Mouse (Mus musculus) embryonic fibroblast, embryonic 13.5 days (primary cell): ENCODE data around the gene Hist1h3h. TPM values are rescaled to one million over a fixed set of nuclear protein-coding genes. Genes with fewer than 3 reads are reported as not detected.
A peak's percentile ranks its signal among the peaks of the same experiment; 100 is the strongest.
"Not testable (repeated sequence)": the region's sequence is repeated elsewhere in the genome, so short reads cannot be mapped to it uniquely, and the experiment has no call there.

ENCODE experiments used
- H3K27ac ChIP-seq: 2 replicates; pipeline ENCODE4 v1.5.1; 2012; ENCODE audit warnings: low read length, control low read depth, inconsistent platforms; ENCODE audit not compliant: insufficient read depth
- H3K4me1 ChIP-seq: 2 replicates; pipeline ENCODE4 v1.6.1; 2011; ENCODE audit warnings: low read length; ENCODE audit not compliant: control insufficient read depth, insufficient read depth
- H3K4me3 ChIP-seq: 2 replicates; pipeline ENCODE4 v1.5.1; 2011; ENCODE audit warnings: mild to moderate bottlenecking, control low read depth, low read length; ENCODE audit not compliant: insufficient read depth
- CTCF ChIP-seq: IDR thresholded peaks from 2 replicates; pipeline ENCODE4 v1.5.1; 2011; ENCODE audit warnings: mild to moderate bottlenecking, control low read depth, low read length, moderate library complexity, borderline replicate concordance; ENCODE audit not compliant: insufficient read depth
- POLR2A ChIP-seq: IDR thresholded peaks from 2 replicates; pipeline ENCODE4 v1.6.1; 2011; ENCODE audit warnings: low read depth, mild to moderate bottlenecking, control low read depth, low read length, moderate library complexity
- polyA plus RNA-seq: library from polyadenylated mRNA; stranded (reverse); fragments of >200 nt; gene quantifications from 2 replicates; pipeline ENCODE4 v1.2.4, GENCODE M21; 2011; ENCODE audit warnings: low read depth; ENCODE audit not compliant: missing spikeins, insufficient read length

The Hist1h3h gene
- polyA plus RNA-seq, 1 experiment: not detected

DNA sequence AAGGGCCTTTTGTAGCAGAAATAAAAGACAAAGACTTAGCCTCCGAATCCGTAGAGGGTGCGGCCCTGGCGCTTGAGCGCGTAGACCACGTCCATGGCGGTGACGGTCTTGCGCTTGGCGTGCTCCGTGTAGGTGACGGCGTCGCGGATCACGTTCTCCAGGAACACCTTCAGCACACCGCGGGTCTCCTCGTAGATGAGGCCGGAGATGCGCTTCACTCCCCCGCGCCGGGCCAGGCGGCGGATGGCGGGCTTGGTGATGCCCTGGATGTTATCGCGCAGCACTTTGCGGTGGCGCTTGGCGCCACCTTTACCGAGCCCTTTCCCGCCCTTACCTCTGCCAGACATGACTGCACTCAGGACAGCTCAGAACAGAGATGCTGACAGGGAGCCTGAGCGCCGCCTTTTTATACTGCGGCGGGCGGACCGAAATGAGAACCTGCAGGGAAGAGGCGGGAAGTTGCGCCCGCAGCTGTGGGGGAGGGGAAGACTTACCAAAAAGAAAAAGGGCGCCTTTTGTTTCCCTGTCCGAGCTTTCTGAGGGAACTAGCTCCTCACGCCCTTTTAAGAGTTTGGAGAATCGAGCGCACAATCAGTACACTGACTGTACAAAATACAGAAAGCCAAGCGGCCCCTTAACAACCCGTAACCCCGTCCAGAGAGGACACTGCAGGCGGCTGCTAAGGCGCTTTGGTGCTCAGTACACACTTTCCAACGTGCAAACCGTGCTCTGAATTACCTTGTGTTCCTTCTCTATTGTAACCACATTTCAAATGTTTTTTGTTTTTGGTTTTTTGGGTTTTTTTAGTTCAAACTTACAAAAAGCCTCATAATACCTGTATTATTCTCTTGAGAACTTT lies 32.9 kb downstream of the Hist1h3h start, which contains the start of gene Hist1h4k:
Hist1h4k (minus strand) TSS at position 347 of the 859 bp plus-strand sequence.
- H3K4me1 ChIP-seq: not testable (repeated sequence)
- TF ChIP-seq POLR2A: peak; percentile 86
- Histone ChIP-seq H3K4me3 (peak within 1 kb of the TSS; percentile 57), H3K27ac (peak within 1 kb of the TSS; percentile 84)

DNA sequence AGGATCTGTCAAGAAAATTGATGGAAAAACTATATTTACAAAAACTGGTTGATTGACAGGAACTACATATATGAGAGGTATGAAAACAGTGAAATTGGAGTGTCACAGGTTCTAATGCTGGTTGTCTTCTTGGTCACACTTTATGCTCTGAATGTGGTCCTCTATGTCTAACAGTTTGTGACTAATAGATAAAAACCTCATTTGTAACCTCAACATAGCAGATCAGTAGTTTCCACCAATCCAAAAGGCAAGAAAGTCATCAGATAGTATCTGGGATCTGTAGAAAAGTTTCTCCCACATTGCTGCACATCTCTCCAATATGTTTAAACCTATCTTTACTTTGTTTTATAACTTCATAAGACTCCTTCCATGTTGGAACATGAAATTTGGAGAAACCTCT lies 34.0 kb downstream of the Hist1h3h start:
- H3K27ac ChIP-seq: no peak overlapping the region
- TF ChIP-seq POLR2A (no peak), CTCF (no peak)
- no peak overlapping the region for H3K4me3 ChIP-seq
- peaks cover 8% of the 10 kb centered on the region for H3K4me1 ChIP-seq

DNA sequence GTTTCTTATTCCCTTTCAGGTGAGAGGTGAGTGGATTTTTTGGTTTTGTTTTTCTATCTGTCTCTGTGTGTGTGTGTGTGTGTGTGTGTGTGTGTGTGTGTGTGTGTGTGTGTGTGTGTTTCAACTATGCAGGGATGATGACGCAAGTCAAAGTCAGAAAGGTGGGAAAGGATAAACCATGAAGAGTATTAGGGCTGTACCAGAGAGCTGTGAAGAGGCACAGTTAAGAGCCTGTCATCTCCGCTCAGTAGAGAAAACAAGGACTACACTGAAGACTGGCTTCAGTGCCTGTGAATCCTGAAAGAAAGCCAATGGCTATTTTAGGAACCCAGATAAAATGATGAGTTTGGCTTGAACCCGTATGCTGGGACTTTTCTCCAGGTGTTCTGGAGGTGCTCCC lies 34.4 kb downstream of the Hist1h3h start:
- Histone ChIP-seq H3K4me3 (no peak overlapping the region), H3K4me1 (peaks cover 8% of the 10 kb centered on the region), H3K27ac (no peak overlapping the region)
- no peak for TF ChIP-seq CTCF
- no peak for TF ChIP-seq POLR2A

DNA sequence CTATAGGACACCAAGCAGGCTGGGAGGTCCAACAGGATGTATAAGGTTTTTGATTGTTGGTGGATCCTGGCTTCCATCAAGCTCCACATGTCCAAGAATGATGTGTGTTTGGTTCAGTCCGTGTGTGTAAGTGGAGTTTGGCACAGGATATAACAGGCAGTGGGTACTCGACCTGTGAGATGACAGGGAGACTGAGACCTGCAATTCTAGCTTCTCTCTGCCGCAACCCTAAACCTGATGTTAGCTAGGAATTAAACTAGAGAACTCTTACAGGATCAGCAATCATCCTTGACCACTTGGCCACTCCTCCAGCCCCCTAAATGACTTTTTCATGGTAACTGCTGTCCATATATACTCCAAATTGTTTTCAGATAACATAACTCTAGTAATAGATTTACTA lies 34.9 kb downstream of the Hist1h3h start:
- Histone ChIP-seq H3K4me1 (peaks cover 6% of the 10 kb centered on the region), H3K4me3 (no peak overlapping the region), H3K27ac (peak overlapping the region; percentile 49)
- no peak for TF ChIP-seq CTCF
- TF ChIP-seq POLR2A: no peak

DNA sequence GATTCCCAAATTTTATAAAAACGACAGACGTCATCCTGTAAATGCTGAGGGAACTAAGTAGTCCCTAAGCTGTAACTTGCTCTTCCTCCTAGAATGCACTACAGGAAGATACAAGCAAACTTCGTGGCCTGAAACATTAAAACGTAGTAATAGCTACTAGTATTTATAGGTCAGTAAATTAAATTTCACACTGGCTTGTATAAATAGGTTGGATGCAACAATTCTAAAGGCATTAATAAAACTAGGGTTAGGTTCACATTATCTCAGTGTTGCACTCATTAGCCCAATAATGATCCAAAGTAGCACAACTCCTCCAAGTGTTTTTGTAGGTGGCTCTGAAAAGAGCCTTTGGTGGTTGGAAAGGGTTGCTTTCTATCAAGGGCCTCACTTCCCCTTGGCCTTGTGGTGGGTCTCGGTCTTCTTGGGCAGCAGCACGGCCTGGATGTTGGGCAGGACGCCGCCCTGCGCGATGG lies 35.6 kb downstream of the Hist1h3h start:
- Histone ChIP-seq H3K4me1 (peaks cover 6% of the 10 kb centered on the region), H3K4me3 (peak overlapping the region; percentile 49), H3K27ac (peak overlapping the region; percentile 69)
- no peak for TF ChIP-seq CTCF
- TF ChIP-seq POLR2A: no peak; the same call in 1 of the 2 replicates

DNA sequence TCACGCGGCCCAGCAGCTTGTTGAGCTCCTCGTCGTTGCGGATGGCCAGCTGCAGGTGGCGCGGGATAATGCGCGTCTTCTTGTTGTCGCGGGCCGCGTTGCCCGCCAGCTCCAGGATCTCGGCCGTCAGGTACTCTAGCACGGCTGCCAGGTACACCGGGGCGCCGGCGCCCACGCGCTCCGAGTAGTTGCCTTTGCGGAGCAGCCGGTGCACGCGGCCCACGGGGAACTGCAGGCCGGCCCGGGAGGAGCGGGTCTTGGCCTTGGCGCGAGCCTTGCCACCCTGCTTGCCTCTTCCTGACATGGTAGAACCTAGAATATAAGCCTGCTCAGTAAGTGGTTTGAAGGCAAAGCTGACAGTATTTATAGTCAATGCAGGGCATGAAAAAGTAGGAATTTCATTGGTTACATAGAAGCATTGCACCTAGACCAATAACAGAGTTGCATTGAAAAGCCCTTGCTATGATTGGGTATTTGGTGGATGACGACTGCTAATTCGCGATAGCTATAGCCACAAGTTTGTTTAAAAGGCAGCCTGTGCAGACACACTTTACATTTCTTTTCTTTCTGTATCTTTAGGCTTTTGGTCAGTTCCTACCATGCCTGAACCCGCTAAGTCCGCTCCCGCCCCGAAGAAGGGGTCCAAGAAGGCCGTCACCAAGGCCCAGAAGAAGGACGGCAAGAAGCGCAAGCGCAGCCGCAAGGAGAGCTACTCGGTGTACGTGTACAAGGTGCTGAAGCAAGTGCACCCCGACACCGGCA lies 36.2 kb downstream of the Hist1h3h start, which contains the start of the genes Hist1h2ak and Hist1h2bn:
Hist1h2ak (minus strand) TSS at position 304 of the 762 bp plus-strand sequence.
Hist1h2bn (plus strand) TSS at position 600 of the 762 bp plus-strand sequence.
- Histone ChIP-seq H3K4me3 (peak within 1 kb of the TSS; percentile 55), H3K27ac (peak within 1 kb of the TSS; percentile 71)
- TF ChIP-seq POLR2A: peak; percentile 77; the same call in 1 of the 2 replicates
- not testable (repeated sequence) for H3K4me1 ChIP-seq

DNA sequence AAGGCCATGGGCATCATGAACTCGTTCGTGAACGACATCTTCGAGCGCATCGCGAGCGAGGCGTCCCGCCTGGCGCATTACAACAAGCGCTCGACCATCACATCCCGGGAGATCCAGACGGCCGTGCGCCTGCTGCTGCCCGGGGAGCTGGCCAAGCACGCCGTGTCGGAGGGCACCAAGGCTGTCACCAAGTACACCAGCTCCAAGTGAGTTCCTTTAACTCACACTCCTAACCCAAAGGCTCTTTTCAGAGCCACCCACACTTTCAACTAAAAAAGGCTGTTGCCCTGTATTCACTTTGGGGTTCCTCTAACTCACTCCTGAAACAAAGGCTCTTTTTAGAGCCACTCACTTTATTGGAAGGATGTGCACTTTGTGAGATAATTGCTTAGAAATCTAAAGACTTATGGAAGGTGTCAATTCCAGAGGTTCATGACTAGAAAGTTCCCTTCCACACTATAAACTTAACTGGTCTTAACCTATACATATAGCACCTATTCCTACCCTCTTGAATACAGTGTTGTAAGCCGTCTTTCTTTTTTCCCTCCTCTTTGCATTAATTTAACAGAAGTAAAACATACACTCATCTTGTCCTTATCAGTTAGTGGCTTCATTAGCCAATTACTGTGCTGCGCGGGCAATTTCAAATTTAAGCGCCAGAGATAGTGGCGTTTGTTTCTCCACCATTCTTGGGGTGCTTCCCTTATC lies 37.0 kb downstream of the Hist1h3h start:
- H3K4me3 ChIP-seq: peak overlapping the region; percentile 55

DNA sequence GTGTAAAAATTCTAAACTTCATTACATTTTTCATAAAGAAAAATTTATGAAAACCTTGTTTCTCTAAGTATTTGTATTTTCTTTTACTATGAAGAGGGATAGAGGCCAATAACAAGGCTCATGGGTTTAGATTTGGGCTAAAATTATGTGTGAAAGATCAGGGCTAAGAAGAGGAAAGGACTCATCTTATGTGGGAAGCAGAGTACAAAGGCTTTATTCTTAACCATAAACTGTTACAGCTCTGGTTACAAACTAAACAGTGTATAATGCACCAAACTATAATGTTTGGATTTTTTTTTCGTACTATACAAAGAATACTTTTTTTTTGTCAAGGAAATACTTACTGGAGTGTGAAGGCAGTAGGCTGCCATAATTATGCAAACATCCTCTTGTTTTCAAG lies 38.2 kb downstream of the Hist1h3h start:
- no peak overlapping the region for H3K4me3 ChIP-seq
- H3K4me1 ChIP-seq: peaks cover 6% of the 10 kb centered on the region; the same call in 1 of the 2 replicates
- TF ChIP-seq CTCF: no peak
- TF ChIP-seq POLR2A: no peak
- H3K27ac ChIP-seq: no peak overlapping the region

More for the DNA sequence above, 37.0 kb downstream of the Hist1h3h start:
- H3K27ac ChIP-seq: peak overlapping the region; percentile 71
- not testable (repeated sequence) for H3K4me1 ChIP-seq
- peak; percentile 56; the same call in 1 of the 2 replicates for TF ChIP-seq POLR2A

Other genes with a start within 250 kb of the Hist1h3h start
- gene Nkapl, start 249.2 kb upstream of the Hist1h3h start, polyA plus RNA-seq: 0.78 and 1.4 TPM in 2 replicates
- gene Zkscan4, start 238.8 kb upstream of the Hist1h3h start, polyA plus RNA-seq: 0.58 and 1.0 TPM in 2 replicates
- not detected in 2 replicates for gene Gm10065, start 238.2 kb upstream of the Hist1h3h start, polyA plus RNA-seq
- 0.40 and 0.73 TPM in 2 replicates for gene AK157302, start 222.4 kb upstream of the Hist1h3h start, polyA plus RNA-seq
- gene Gm11273, start 216.2 kb upstream of the Hist1h3h start, polyA plus RNA-seq: 3.1 TPM in 1 of 2 replicates, not detected in the other
- 12.3 and 15.2 TPM in 2 replicates for gene Zkscan8, start 186.5 kb upstream of the Hist1h3h start, polyA plus RNA-seq
- gene Olfr1366, start 174.9 kb upstream of the Hist1h3h start, polyA plus RNA-seq: not detected in 2 replicates
- gene Olfr1535, start 157.8 kb upstream of the Hist1h3h start, polyA plus RNA-seq: 0.12 and 0.44 TPM in 2 replicates
- gene Olfr1364, start 135.9 kb upstream of the Hist1h3h start, polyA plus RNA-seq: not detected in 2 replicates
- not detected in 2 replicates for gene Olfr1362, start 103.6 kb upstream of the Hist1h3h start, polyA plus RNA-seq
- not detected in 2 replicates for gene Olfr11, start 75.1 kb upstream of the Hist1h3h start, polyA plus RNA-seq
- not detected in 2 replicates for gene Olfr1361, start 54.3 kb upstream of the Hist1h3h start, polyA plus RNA-seq
- gene Olfr1360, start 40.3 kb upstream of the Hist1h3h start, polyA plus RNA-seq: not detected in 2 replicates
- not detected in 2 replicates for gene Olfr1359, start 19.5 kb upstream of the Hist1h3h start, polyA plus RNA-seq
- 3.5 TPM in 1 of 2 replicates, not detected in the other for gene Hist1h2bl, start 1.5 kb upstream of the Hist1h3h start, polyA plus RNA-seq
- 5.0 TPM in 1 of 2 replicates, not detected in the other for gene Hist1h2ai, start 1.2 kb upstream of the Hist1h3h start, polyA plus RNA-seq
- 5.5 and 9.1 TPM in 2 replicates for gene Hist1h2bm, start 4.4 kb downstream of the Hist1h3h start, polyA plus RNA-seq
- gene Hist1h4j, start 17.4 kb downstream of the Hist1h3h start, polyA plus RNA-seq: 2.6 and 4.1 TPM in 2 replicates
- 1.9 and 7.3 TPM in 2 replicates for gene Hist1h4k, start 32.8 kb downstream of the Hist1h3h start, polyA plus RNA-seq
- 5.3 TPM in 1 of 2 replicates, not detected in the other for gene Hist1h2ak, start 36.2 kb downstream of the Hist1h3h start, polyA plus RNA-seq
- 2.4 and 9.6 TPM in 2 replicates for gene Hist1h2bn, start 36.5 kb downstream of the Hist1h3h start, polyA plus RNA-seq
- gene Hist1h1b, start 63.0 kb downstream of the Hist1h3h start, polyA plus RNA-seq: 2.3 and 7.8 TPM in 2 replicates
- gene Hist1h3i, start 65.7 kb downstream of the Hist1h3h start, polyA plus RNA-seq: 4.3 and 8.6 TPM in 2 replicates
- not detected in 2 replicates for gene Hist1h2an, start 69.6 kb downstream of the Hist1h3h start, polyA plus RNA-seq
- gene Hist1h2bp, start 69.8 kb downstream of the Hist1h3h start, polyA plus RNA-seq: 1.0 TPM in 1 of 2 replicates, not detected in the other
- gene Hist1h2bq, start 92.5 kb downstream of the Hist1h3h start, polyA plus RNA-seq: 1.0 and 2.3 TPM in 2 replicates
- not detected in 2 replicates for gene Hist1h2ao, start 92.8 kb downstream of the Hist1h3h start, polyA plus RNA-seq
- not detected in 2 replicates for gene Hist1h4m, start 94.1 kb downstream of the Hist1h3h start, polyA plus RNA-seq
- gene Hist1h4n, start 114.5 kb downstream of the Hist1h3h start, polyA plus RNA-seq: 18.9 and 28.6 TPM in 2 replicates
- gene Hist1h2ap, start 115.8 kb downstream of the Hist1h3h start, polyA plus RNA-seq: 18.2 and 27.0 TPM in 2 replicates
- 1.9 TPM in 1 of 2 replicates, not detected in the other for gene Hist1h2br, start 116.1 kb downstream of the Hist1h3h start, polyA plus RNA-seq
- gene Zfp184, start 227.4 kb downstream of the Hist1h3h start, polyA plus RNA-seq: 2.9 and 5.0 TPM in 2 replicates